Mouse (Mus musculus) central nervous system, embryonic 14 days (tissue): ENCODE results near the gene Dph6. TPM values are rescaled to one million over a fixed set of nuclear protein-coding genes. Genes with fewer than 3 reads are reported as not detected.

Experiments used
- polyA plus RNA-seq: library from polyadenylated mRNA; depleted of rRNA; stranded (reverse); fragments of >200 nt; gene quantifications from 2 replicates; pipeline ENCODE4 v1.2.3, GENCODE M21; 2012; rRNA removed

Dph6 gene
- polyA plus RNA-seq = 16.7 and 17.3 TPM in 2 replicates

DNA sequence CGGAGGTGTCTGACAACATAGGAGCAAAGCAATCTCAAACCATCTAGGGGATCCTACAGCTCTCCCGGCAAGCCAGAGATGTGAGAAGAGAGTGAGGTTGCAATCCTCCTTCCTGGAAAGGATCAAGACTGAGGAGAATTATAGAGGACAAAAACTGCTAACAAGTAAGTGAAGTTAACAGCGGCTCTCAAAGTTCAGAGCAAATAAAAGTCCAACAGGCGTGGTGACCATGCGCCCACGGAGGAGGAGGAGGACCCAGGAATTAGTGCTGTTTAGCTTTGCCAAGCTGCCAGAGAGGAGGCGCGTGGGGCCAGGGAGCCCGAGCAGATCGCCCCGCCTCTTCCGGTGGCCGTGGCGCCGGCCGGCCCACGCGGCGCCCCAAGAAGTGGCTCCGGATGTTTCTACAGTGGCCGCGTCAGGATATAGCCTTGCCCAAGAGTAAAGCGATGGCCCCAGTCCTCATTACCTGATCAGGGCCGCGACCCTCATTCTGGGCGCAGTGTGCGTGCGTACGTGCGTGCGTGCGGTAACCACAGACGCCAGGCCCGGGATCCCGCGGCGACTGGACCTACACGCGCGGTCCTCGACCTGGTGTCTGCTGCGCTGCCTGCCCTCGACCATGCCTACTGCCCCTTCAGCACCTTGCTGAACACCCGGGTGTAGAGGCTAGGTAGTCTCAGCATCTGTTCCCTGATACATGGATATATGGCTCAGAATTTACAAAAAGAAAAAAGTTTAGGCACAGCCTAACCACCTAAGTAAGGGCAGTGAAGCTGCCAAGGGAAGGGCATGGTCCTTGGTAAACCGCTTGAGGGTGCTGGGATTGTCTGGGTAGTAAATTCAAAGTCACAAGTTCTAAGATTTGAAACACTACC is at the start of gene Dph6:
TSS of gene Dph6 (minus strand) at position 600 of the 875 bp plus-strand sequence.

